Comparison of ENCODE assay signal across 15 mouse cellular contexts in genomic region chr9:55568466-55569159, GRCm38 (mm10). TPM values are rescaled to one million over a fixed set of nuclear protein-coding genes. Genes with fewer than 3 reads are reported as not detected.
A peak's percentile ranks its signal among the peaks of the same experiment; 100 is the strongest.
DNase-seq lines count a peak whose midpoint lies in the region; ATAC-seq and TF ChIP-seq lines count a peak whose summit lies in the region.
"Had no signal": no experiment of that assay in that cellular context is flagged by ENCODE, and none has a peak within 500 bp of the region (broad histone marks: within the 10 kb centered on the region; RNA-seq: fewer than 3 reads in every experiment).

No protein-coding gene starts in this region.

- no peak overlapping the region for H3K9ac ChIP-seq in forebrain, embryonic 15.5 days (replicated peaks)
- no peak overlapping the region for H3K9ac ChIP-seq in forebrain, postnatal 0 days
- no peak overlapping the region for H3K9ac ChIP-seq in kidney, embryonic 16.5 days (replicated peaks; ENCODE audit: low read length)
- H3K9ac ChIP-seq in stomach, postnatal 0 days (ENCODE audit: low read length): no peak overlapping the region

- no peak for TF ChIP-seq EP300 in stomach, postnatal 0 days (optimal IDR thresholded peaks at IDR 0.05)

- WGBS in forebrain, embryonic 15.5 days: 64% methylated on average over 5 of the region's 5 CpGs
- WGBS in forebrain, postnatal 0 days: 70% methylated on average over 5 of the region's 5 CpGs
- WGBS in kidney, embryonic 16.5 days: 60% methylated on average over 5 of the region's 5 CpGs
- 54% methylated on average over 5 of the region's 5 CpGs for WGBS in stomach, postnatal 0 days

- no peak overlapping the region for H3K4me2 ChIP-seq in forebrain, embryonic 15.5 days (replicated peaks)
- no peak overlapping the region for H3K4me2 ChIP-seq in forebrain, postnatal 0 days (ENCODE audit: low read depth)
- H3K4me2 ChIP-seq in kidney, embryonic 16.5 days (replicated peaks; ENCODE audit: low read depth, low read length): no peak overlapping the region
- H3K4me2 ChIP-seq in stomach, postnatal 0 days (replicated peaks; ENCODE audit: low read depth): no peak overlapping the region

- no peaks in the 10 kb centered on the region for H3K27me3 ChIP-seq in forebrain, embryonic 15.5 days
- H3K27me3 ChIP-seq in forebrain, postnatal 0 days (ENCODE audit: insufficient read depth, low read length): no peaks in the 10 kb centered on the region
- H3K27me3 ChIP-seq in kidney, embryonic 16.5 days (ENCODE audit: insufficient read depth, low read length): no peaks in the 10 kb centered on the region
- no peaks in the 10 kb centered on the region for H3K27me3 ChIP-seq in stomach, postnatal 0 days (ENCODE audit: control insufficient read depth, insufficient read depth, low read length)

- H3K4me3 ChIP-seq in forebrain, embryonic 15.5 days: no peak overlapping the region
- H3K4me3 ChIP-seq in forebrain, postnatal 0 days (ENCODE audit: low read depth, low read length): no peak overlapping the region
- H3K4me3 ChIP-seq in kidney, embryonic 16.5 days (ENCODE audit: low read length): no peak overlapping the region
- H3K4me3 ChIP-seq in stomach, postnatal 0 days (ENCODE audit: low read depth, low read length): no peak overlapping the region

- no peaks in the 10 kb centered on the region for H3K4me1 ChIP-seq in forebrain, embryonic 15.5 days
- no peaks in the 10 kb centered on the region for H3K4me1 ChIP-seq in forebrain, postnatal 0 days (ENCODE audit: insufficient read depth)
- H3K4me1 ChIP-seq in kidney, embryonic 16.5 days (ENCODE audit: insufficient read depth, low read length): no peaks in the 10 kb centered on the region
- H3K4me1 ChIP-seq in stomach, postnatal 0 days (replicated peaks; ENCODE audit: control insufficient read depth, insufficient read depth): no peaks in the 10 kb centered on the region

- H3K27ac ChIP-seq in forebrain, embryonic 15.5 days (replicated peaks): no peak overlapping the region
- no peak overlapping the region for H3K27ac ChIP-seq in forebrain, postnatal 0 days (ENCODE audit: low read depth, low read length)
- H3K27ac ChIP-seq in kidney, embryonic 16.5 days (ENCODE audit: low read length): no peak overlapping the region
- no peak overlapping the region for H3K27ac ChIP-seq in stomach, postnatal 0 days (replicated peaks)

- H3K9me3 ChIP-seq in forebrain, embryonic 15.5 days: no peaks in the 10 kb centered on the region
- H3K9me3 ChIP-seq in forebrain, postnatal 0 days (ENCODE audit: low read length): no peaks in the 10 kb centered on the region
- no peaks in the 10 kb centered on the region for H3K9me3 ChIP-seq in kidney, embryonic 16.5 days (ENCODE audit: low read length)
- H3K9me3 ChIP-seq in stomach, postnatal 0 days (ENCODE audit: control insufficient read depth, low read length): no peaks in the 10 kb centered on the region

- ATAC-seq in forebrain, embryonic 15.5 days (replicated peaks): peak; percentile 35; the same call in 1 of the 2 replicates
- no peak for ATAC-seq in forebrain, postnatal 0 days
- no peak for ATAC-seq in kidney, embryonic 16.5 days (ENCODE audit: low FRiP score, low TSS enrichment)
- ATAC-seq in stomach, postnatal 0 days (ENCODE audit: low FRiP score, low TSS enrichment): no peak
- ATAC-seq: CD4-positive, CD25-positive, alpha-beta regulatory T cell, adult 4 months had no signal

- H3K36me3 ChIP-seq in forebrain, embryonic 15.5 days: no peaks in the 10 kb centered on the region
- H3K36me3 ChIP-seq in forebrain, postnatal 0 days (ENCODE audit: insufficient read depth): no peaks in the 10 kb centered on the region
- no peaks in the 10 kb centered on the region for H3K36me3 ChIP-seq in kidney, embryonic 16.5 days (ENCODE audit: insufficient read depth, low read length)
- H3K36me3 ChIP-seq in stomach, postnatal 0 days (ENCODE audit: control insufficient read depth, insufficient read depth, low read length): no peaks in the 10 kb centered on the region

- TF ChIP-seq CTCF in forebrain, postnatal 0 days (IDR thresholded peaks at IDR 0.05; ENCODE audit: low read depth): no peak
- no peak for TF ChIP-seq CTCF in stomach, postnatal 0 days (IDR thresholded peaks at IDR 0.05; ENCODE audit: low read depth)

- no peak for DNase-seq in forebrain, postnatal 0 days
- peak; percentile 4 for DNase-seq in kidney, adult 9 months
- DNase-seq in urinary bladder, postnatal 14 days (ENCODE audit: low spot score): peak; percentile 67
- no peak for DNase-seq in urinary bladder, postnatal 4 days (ENCODE audit: low spot score in 2 of 2)
- peak; percentile 27 for DNase-seq in stomach, postnatal 0 days (ENCODE audit: low spot score)
- DNase-seq in layer of hippocampus, adult 18-20 months (ENCODE audit: low spot score in 2 of 2): no peak
- DNase-seq: cerebellum, adult 9-10 months; gastrocnemius, postnatal 10 days; right cerebral cortex, postnatal 25 days had no signal

RNA-seq across cellular contexts. Expression of gene Isl2, which starts 30.1 kb away (rescaled TPM):
- 0.11 and 0.33 TPM in 2 replicates for polyA plus RNA-seq in forebrain, embryonic 15.5 days (2015; fragmentation: Nextera tagmentation; extraction: Ambion mirVana)
- total RNA-seq in forebrain, postnatal 0 days (2014; rRNA removed): not detected in 2 replicates
- polyA plus RNA-seq in forebrain, postnatal 0 days (2015; fragmentation: Nextera tagmentation; extraction: Ambion mirVana): not detected in 2 replicates
- polyA plus RNA-seq in kidney, embryonic 16.5 days (2015; fragmentation: Nextera tagmentation; extraction: Ambion mirVana): not detected in 2 replicates
- polyA plus RNA-seq in stomach, postnatal 0 days (2015; fragmentation: Nextera tagmentation; extraction: Ambion mirVana): 1.8 and 2.5 TPM in 2 replicates
- total RNA-seq in layer of hippocampus, adult 18-20 months (2021): not detected
- total RNA-seq: gastrocnemius, postnatal 10 days; layer of hippocampus, postnatal 25 days; neutrophil, adult 5-6 weeks had no signal
- polyA plus RNA-seq: CD4-positive, CD25-positive, alpha-beta regulatory T cell, adult 4 months; heart, postnatal 0 days had no signal

RNA-seq across cellular contexts. Expression of gene Etfa, which starts 56.6 kb away (rescaled TPM):
- 96.2 and 97.4 TPM in 2 replicates for polyA plus RNA-seq in forebrain, embryonic 15.5 days (2015; fragmentation: Nextera tagmentation; extraction: Ambion mirVana)
- total RNA-seq in forebrain, postnatal 0 days (2014; rRNA removed): 11.2 and 17.9 TPM in 2 replicates
- 94.2 and 96.0 TPM in 2 replicates for polyA plus RNA-seq in forebrain, postnatal 0 days (2015; fragmentation: Nextera tagmentation; extraction: Ambion mirVana)
- polyA plus RNA-seq in kidney, embryonic 16.5 days (2015; fragmentation: Nextera tagmentation; extraction: Ambion mirVana): 226 and 242 TPM in 2 replicates
- polyA plus RNA-seq in stomach, postnatal 0 days (2015; fragmentation: Nextera tagmentation; extraction: Ambion mirVana): 326 and 337 TPM in 2 replicates
- total RNA-seq in layer of hippocampus, adult 18-20 months (2021): 10 to 100 TPM; 41.8 to 43.7 TPM

Comparison
In these comparisons a context has a peak if more than half of its experiments do, and no peak if none do; other contexts are left out.
1. DNase-seq: peak in kidney, adult 9 months (single experiment), urinary bladder, postnatal 14 days (single experiment) and stomach, postnatal 0 days (single experiment); none in forebrain, postnatal 0 days (single experiment), urinary bladder, postnatal 4 days (0 of 2) and layer of hippocampus, adult 18-20 months (0 of 2).